Mouse (Mus musculus): ENCODE measurements around the gene Anapc16.

DNA sequence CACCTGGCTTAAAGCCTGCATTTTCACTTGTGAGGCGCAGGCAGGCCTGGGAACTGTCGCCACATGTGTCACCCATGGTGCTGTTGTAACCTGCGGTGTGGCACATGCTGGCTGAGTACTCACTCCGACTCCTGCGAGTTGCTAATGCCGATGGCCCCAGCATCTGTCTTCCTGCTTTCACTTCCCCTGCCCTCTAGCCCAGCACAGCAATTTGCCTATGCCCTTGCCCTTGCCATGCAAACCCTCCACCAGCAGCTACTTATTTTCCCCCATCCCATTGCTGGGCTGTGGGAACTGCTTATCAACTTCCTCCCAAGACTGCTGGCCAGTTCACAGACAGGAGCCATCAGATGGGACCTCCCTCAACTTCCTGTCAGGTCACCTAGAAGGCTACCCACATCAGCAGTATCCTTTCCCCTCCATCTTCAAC lies 22.1 kb downstream of the Anapc16 start:
- TF ChIP-seq CTCF (conservative IDR thresholded peaks at IDR 0.05; ENCODE audit: insufficient read depth, insufficient read length, low read depth, low read length) (no peak), POLR2A (IDR thresholded peaks at IDR 0.05; ENCODE audit: low read depth, low read length) (no peak)
